Mouse (Mus musculus): Measurements from ENCODE around the gene Grhl3. TPM values are rescaled to one million over a fixed set of nuclear protein-coding genes. Genes with fewer than 3 reads are reported as not detected.
A peak's percentile ranks its signal among the peaks of the same experiment; 100 is the strongest.

The Grhl3 gene
- total RNA-seq, 2 experiments from 2014 or later: 0.11 TPM; not detected in 1

DNA sequence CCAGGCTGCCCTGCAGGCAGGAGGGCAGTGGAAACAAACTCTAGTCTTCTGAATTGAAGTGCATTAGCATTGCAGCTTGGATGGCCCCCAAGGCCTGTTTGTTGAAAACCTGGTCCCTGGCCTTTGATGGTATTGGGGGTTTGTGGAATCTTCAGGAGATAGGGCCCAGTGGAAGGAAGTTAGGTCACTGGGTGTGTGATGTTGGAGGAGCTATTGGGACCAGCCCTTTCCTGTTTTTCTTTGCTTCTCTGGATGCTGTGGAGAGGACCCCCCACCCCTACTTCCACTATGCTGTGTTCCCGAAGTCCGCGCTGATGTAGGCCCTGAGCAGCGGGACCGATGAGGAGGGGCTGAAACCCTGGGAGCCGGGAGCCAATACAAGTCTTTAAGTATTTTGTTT, 75.3 kb downstream of the Grhl3 start:
- intact Hi-C loops (cut with DNase I): no loop called here

GRCm38 (mm10) chr4:135495810-135496209, 77.6 kb downstream of the Grhl3 start:
- DNase-seq (ENCODE audit: low spot score): no peak
- intact Hi-C loops (cut with DNase I): loop anchor here (2.0 kb wide), 1 partner anchor 61 kb away; no protein-coding TSS in a partner anchor

More for the DNA sequence above, 75.3 kb downstream of the Grhl3 start:
- DNase-seq (ENCODE audit: low spot score): no peak

- intact Hi-C loops (cut with DNase I): loop anchor here (2.0 kb wide), 1 partner anchor 61 kb away; no protein-coding TSS in a partner anchor
- no peak for DNase-seq (ENCODE audit: low spot score)
Measured at GRCm38 (mm10) chr4:135495397-135495791, 78.0 kb downstream of the Grhl3 start.

DNA sequence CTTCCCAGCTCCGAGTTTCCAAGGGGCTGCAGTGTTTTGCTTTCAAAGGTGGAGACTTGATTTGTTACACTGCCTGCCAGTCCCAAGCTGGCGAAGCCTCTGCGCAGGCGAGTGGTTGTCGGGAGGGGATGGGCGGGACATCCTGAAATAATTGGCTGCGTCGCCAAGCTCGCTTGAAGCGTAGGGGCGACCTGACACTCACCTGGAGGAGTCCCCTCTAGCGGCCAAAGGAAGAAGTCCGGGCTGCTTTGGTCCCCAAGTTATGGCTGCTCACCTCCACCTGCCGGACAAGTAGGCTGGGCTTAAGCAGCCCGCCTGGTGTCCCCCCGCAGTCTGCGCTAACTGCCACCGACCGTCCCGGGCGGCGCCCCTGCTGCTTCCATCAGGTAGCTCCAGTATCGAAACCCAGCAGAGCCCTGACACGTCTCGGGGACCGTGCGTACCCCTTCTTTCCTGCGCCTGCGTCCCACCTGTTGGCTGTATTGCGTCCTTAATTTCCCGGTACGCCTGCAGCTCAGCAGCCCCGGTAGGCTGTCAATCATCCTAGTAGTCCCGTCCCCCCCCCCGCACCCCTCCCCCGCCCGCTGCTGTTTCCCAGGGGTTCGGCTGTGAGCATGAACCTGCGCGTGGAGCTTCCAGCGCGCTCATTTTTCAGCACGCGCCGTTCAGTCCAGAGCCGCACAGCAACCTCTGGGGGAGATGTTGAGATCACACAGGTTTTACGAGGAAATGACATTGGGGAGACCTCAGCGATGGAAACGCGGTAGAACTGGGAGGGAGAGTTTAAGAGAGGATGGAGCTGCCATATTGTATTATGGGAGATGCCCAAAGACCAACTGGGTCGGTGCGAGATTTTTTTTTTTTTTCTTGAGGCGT, 78.7 kb downstream of the Grhl3 start, which contains the start of the genes Stpg1 and Nipal3:
TSS of gene Stpg1 (plus strand) at position 270 of the 876 bp plus-strand sequence.
TSS of gene Nipal3 (minus strand) at position 518 of the 876 bp plus-strand sequence.
- intact Hi-C loops (cut with DNase I): loop anchor here (2.0 kb wide), 1 partner anchor 60 kb away; no protein-coding TSS in a partner anchor
- peak; percentile 84 for DNase-seq (ENCODE audit: low spot score)

DNA sequence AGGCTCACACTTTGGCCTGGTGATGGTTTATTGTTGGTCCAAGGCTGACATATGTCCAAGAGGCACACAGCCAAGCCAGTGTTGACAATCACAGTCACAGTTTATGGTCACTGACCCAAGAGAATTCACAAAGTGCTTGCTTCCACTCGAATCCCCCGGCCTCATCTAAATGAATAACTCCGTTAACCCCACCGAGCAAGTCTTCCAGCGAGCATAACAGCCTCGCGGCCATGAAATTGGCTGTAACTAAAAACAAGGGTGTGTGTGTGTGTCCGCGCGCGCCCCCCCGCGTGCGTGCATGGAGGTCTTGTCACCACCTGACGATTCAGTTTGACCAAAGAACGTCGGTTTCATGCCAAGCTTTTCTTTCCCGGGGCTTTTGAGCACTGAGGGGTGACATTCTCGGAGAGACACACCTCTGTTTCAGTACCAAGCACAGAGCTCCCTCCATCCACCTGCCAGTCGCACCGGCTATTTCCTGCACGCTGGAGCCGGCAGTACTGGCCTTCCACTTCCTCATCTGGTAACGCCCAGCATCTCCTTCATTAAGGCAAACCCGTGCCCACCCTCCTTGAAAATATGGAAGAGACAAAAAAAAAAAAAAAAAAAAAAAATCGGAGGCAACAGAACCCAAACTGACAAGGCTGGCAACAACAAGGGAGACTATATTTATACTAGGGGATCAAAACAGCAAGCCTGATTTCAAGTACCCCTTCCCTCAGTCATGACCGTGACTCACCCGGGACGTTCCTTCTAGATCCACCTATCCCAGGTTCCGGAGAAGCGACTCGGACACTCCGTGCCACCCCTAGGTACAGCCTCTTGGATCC, 79.5 kb downstream of the Grhl3 start:
- DNase-seq (ENCODE audit: low spot score): no peak
- intact Hi-C loops (cut with DNase I): loop anchor here (2.0 kb wide), 1 partner anchor 59 kb away; no protein-coding TSS in a partner anchor

- DNase-seq (ENCODE audit: low spot score): no peak
- intact Hi-C loops (cut with DNase I): no loop called here
Measured at GRCm38 (mm10) chr4:135493271-135493670, 80.2 kb downstream of the Grhl3 start.

Small RNA genes within 50 kb of the gene (microRNA-seq; reads per million reads assigned to microRNA genes)
- gene Gm25317: not detected

Other genes starting within 250 kb of the Grhl3 start
- gene Srrm1, start 220.3 kb downstream of the Grhl3 start, total RNA-seq (2021): 10 to 100 TPM; 58.8 to 62.3 TPM
- gene Ncmap, start 175.4 kb downstream of the Grhl3 start, total RNA-seq (2021): under 1 TPM in 1 of 2 experiments, not detected in 1; 0.31 TPM
- 10 to 100 TPM in 1 of 2 experiments, 1 to 10 TPM in 1; 9.7 to 11.5 TPM for gene Rcan3, start 139.8 kb downstream of the Grhl3 start, total RNA-seq (2021)
- not detected for gene Stpg1, start 78.8 kb downstream of the Grhl3 start, total RNA-seq (2021)
- gene Nipal3, start 78.6 kb downstream of the Grhl3 start, total RNA-seq (2021): 10 to 100 TPM; 36.4 to 44.5 TPM
- gene Ifnlr1, start 112.7 kb upstream of the Grhl3 start, total RNA-seq (2021): 1 to 10 TPM; 2.8 TPM
- under 1 TPM; 0.13 to 0.28 TPM for gene Il22ra1, start 154.5 kb upstream of the Grhl3 start, total RNA-seq (2021)
- gene Myom3, start 186.1 kb upstream of the Grhl3 start, total RNA-seq (2021): under 1 TPM; 0.64 to 0.88 TPM